Mouse (Mus musculus): ENCODE data around the gene St3gal5. TPM values are rescaled to one million over a fixed set of nuclear protein-coding genes. Genes with fewer than 3 reads are reported as not detected.

St3gal5 gene
- total and polyA plus RNA-seq, 3 experiments = 24.4 to 51.8 TPM; not detected in 1

- H3K36me3 ChIP-seq (ENCODE audit: control insufficient read depth in 1 of 2, insufficient read depth in 2 of 2, low read length in 2 of 2) = peaks cover 0 to 2% of the 10 kb centered on the region in 2 experiments; a peak in 2 of 4 replicates
- H3K4me1 ChIP-seq (ENCODE audit: control insufficient read depth in 1 of 2, insufficient read depth in 2 of 2, low read length in 2 of 2) = peaks cover 0 to 17% of the 10 kb centered on the region in 2 experiments; a peak in 2 of 4 replicates
- DNase-seq (ENCODE audit: low read depth, low spot score) = no peak
- no peaks in the 10 kb centered on the region for H3K27me3 ChIP-seq (ENCODE audit: control insufficient read depth in 1 of 2, insufficient read depth in 2 of 2, low read length in 2 of 2)
- no peaks in the 10 kb centered on the region for H3K79me2 ChIP-seq (ENCODE audit: control insufficient read depth, insufficient read depth, low read length, poor library complexity)
- no peak overlapping the region for H3K27ac ChIP-seq (ENCODE audit: control insufficient read depth, low read depth, low read length)
- no peak overlapping the region for H3K9ac ChIP-seq (ENCODE audit: control insufficient read depth, low read depth, low read length, poor library complexity, severe bottlenecking)
- no peak overlapping the region for H3K4me3 ChIP-seq (ENCODE audit: control insufficient read depth in 1 of 2, insufficient read depth in 1 of 2, low read depth in 2 of 2, low read length in 2 of 2)
- TF ChIP-seq TBP (IDR thresholded peaks at IDR 0.05; ENCODE audit: low read depth, low read length) (no peak), MAZ (IDR thresholded peaks at IDR 0.05; ENCODE audit: low read depth, low read length) (no peak), E2F4 (IDR thresholded peaks at IDR 0.05; ENCODE audit: borderline replicate concordance, low read depth, low read length) (no peak), MXI1 (IDR thresholded peaks at IDR 0.05; ENCODE audit: low read depth, low read length) (no peak), MYC (IDR thresholded peaks at IDR 0.05; ENCODE audit: low read depth, low read length) (no peak), GABPA (IDR thresholded peaks at IDR 0.05; ENCODE audit: low read depth, low read length) (no peak), RAD21 (IDR thresholded peaks at IDR 0.05; ENCODE audit: low read depth, low read length) (no peak), TAL1 (IDR thresholded peaks at IDR 0.05; ENCODE audit: low read length) (no peak), UBTF (IDR thresholded peaks at IDR 0.05; ENCODE audit: borderline replicate concordance, insufficient read depth, low read depth, low read length) (no peak), ZMIZ1 (IDR thresholded peaks at IDR 0.05; ENCODE audit: low read depth, low read length) (no peak), SMC3 (IDR thresholded peaks at IDR 0.05; ENCODE audit: low read depth, low read length) (no peak), USF1 (IDR thresholded peaks at IDR 0.05; ENCODE audit: low read depth, low read length) (no peak), ZKSCAN1 (IDR thresholded peaks at IDR 0.05; ENCODE audit: low read depth, low read length) (no peak), TCF12 (IDR thresholded peaks at IDR 0.05; ENCODE audit: low read depth, low read length) (no peak), POLR2AphosphoS2 (IDR thresholded peaks at IDR 0.05; ENCODE audit: low read length) (no peak), KAT2A (conservative IDR thresholded peaks at IDR 0.05; ENCODE audit: low read depth, low read length) (no peak)
- H3K9me3 ChIP-seq (replicated peaks; ENCODE audit: insufficient read depth, low read length) = no peaks in the 10 kb centered on the region
Observed at GRCm38 (mm10) chr6:72160991-72161390, 63.6 kb downstream of the St3gal5 start.

GRCm38 (mm10) chr6:72161751-72162150, 64.4 kb downstream of the St3gal5 start:
- TF ChIP-seq MYB (IDR thresholded peaks at IDR 0.05; ENCODE audit: low read depth, low read length) (no peak), ZKSCAN1 (IDR thresholded peaks at IDR 0.05; ENCODE audit: low read depth, low read length) (no peak), E2F4 (IDR thresholded peaks at IDR 0.05; ENCODE audit: borderline replicate concordance, low read depth, low read length) (no peak), GATA1 (IDR thresholded peaks at IDR 0.05; ENCODE audit: low read depth, low read length) (no peak), JUND (IDR thresholded peaks at IDR 0.05; ENCODE audit: low read depth, low read length) (no peak), TBP (IDR thresholded peaks at IDR 0.05; ENCODE audit: low read depth, low read length) (no peak), MAFK (IDR thresholded peaks at IDR 0.05; ENCODE audit: borderline replicate concordance, low read depth, low read length) (no peak), ZNF384 (IDR thresholded peaks at IDR 0.05; ENCODE audit: low read depth, low read length) (no peak), CHD1 (IDR thresholded peaks at IDR 0.05; ENCODE audit: low read depth, low read length) (no peak), CTCF (IDR thresholded peaks at IDR 0.05 in 2 of 3, conservative IDR thresholded peaks at IDR 0.05 in 1 of 3; ENCODE audit: control insufficient read depth in 1 of 3, insufficient read depth in 1 of 3, low read depth in 2 of 3, low read length in 3 of 3, poor library complexity in 1 of 3, severe bottlenecking in 1 of 3) (no peak), RCOR1 (IDR thresholded peaks at IDR 0.05; ENCODE audit: low read depth, low read length) (no peak), SMC3 (IDR thresholded peaks at IDR 0.05; ENCODE audit: low read depth, low read length) (no peak), NRF1 (IDR thresholded peaks at IDR 0.05; ENCODE audit: insufficient read depth, low read depth, low read length, poor library complexity, severe bottlenecking) (no peak), EP300 (IDR thresholded peaks at IDR 0.05; ENCODE audit: low read depth in 1 of 2, low read length in 2 of 2) (no peak), TAL1 (IDR thresholded peaks at IDR 0.05; ENCODE audit: low read length) (no peak), MXI1 (IDR thresholded peaks at IDR 0.05; ENCODE audit: low read depth, low read length) (no peak), MEF2A (IDR thresholded peaks at IDR 0.05; ENCODE audit: extremely low read depth, insufficient replicate concordance, low read depth, low read length, poor library complexity, severe bottlenecking) (no peak)
- Histone ChIP-seq H3K27me3 (ENCODE audit: control insufficient read depth in 1 of 2, insufficient read depth in 2 of 2, low read length in 2 of 2) (no peaks in the 10 kb centered on the region), H3K4me3 (ENCODE audit: control insufficient read depth in 1 of 2, insufficient read depth in 1 of 2, low read depth in 2 of 2, low read length in 2 of 2) (no peak overlapping the region), H3K36me3 (ENCODE audit: control insufficient read depth in 1 of 2, insufficient read depth in 2 of 2, low read length in 2 of 2) (peaks cover 0 to 2% of the 10 kb centered on the region in 2 experiments; a peak in 2 of 4 replicates), H3K79me2 (ENCODE audit: control insufficient read depth, insufficient read depth, low read length, poor library complexity) (no peaks in the 10 kb centered on the region), H3K27ac (ENCODE audit: control insufficient read depth, low read depth, low read length) (no peak overlapping the region), H3K9ac (ENCODE audit: control insufficient read depth, low read depth, low read length, poor library complexity, severe bottlenecking) (no peak overlapping the region), H3K9me3 (replicated peaks; ENCODE audit: insufficient read depth, low read length) (no peaks in the 10 kb centered on the region), H3K4me1 (ENCODE audit: control insufficient read depth in 1 of 2, insufficient read depth in 2 of 2, low read length in 2 of 2) (peaks cover 0 to 17% of the 10 kb centered on the region in 2 experiments; a peak in 2 of 4 replicates)
- no peak for DNase-seq (ENCODE audit: low read depth, low spot score)
